Mouse (Mus musculus): ENCODE results near the gene 1700028K03Rik. TPM values are rescaled to one million over a fixed set of nuclear protein-coding genes. Genes with fewer than 3 reads are reported as not detected.
A peak's percentile ranks its signal among the peaks of the same experiment; 100 is the strongest.

1700028K03Rik gene
- polyA plus RNA-seq (2016; fragmentation: Nextera tagmentation; extraction: Ambion mirVana): 0.02 and 0.06 TPM in 2 replicates

GRCm38 (mm10) chr5:107534581-107534980 lies at the start of gene 1700028K03Rik:
1700028K03Rik (plus strand) TSS chr5:107534709.
- DNase-seq (ENCODE audit: low spot score): no peak
- H3K4me3 ChIP-seq: no peak within 1 kb of the TSS
- H3K4me1 ChIP-seq: no peaks in the 10 kb centered on the region
- WGBS: 78% methylated on average over 15 of the region's 15 CpGs
- H3K27ac ChIP-seq (replicated peaks): no peak within 1 kb of the TSS
- H3K36me3 ChIP-seq (replicated peaks): no peaks in the 10 kb centered on the region
- no peaks in the 10 kb centered on the region for H3K9me3 ChIP-seq
- H3K27me3 ChIP-seq (replicated peaks; ENCODE audit: low read depth, poor library complexity, severe bottlenecking): no peaks in the 10 kb centered on the region

GRCm38 (mm10) chr5:107488996-107489395 lies 45.5 kb upstream of the 1700028K03Rik start:
- Histone ChIP-seq H3K4me3 (no peak overlapping the region), H3K4me1 (no peaks in the 10 kb centered on the region), H3K36me3 (replicated peaks) (peaks cover 11% of the 10 kb centered on the region), H3K27me3 (replicated peaks; ENCODE audit: low read depth, poor library complexity, severe bottlenecking) (no peaks in the 10 kb centered on the region), H3K9me3 (no peaks in the 10 kb centered on the region), H3K27ac (replicated peaks) (no peak overlapping the region)
- no peak for DNase-seq (ENCODE audit: low spot score)
- 81% methylated on average over 4 of the region's 4 CpGs for WGBS

DNA sequence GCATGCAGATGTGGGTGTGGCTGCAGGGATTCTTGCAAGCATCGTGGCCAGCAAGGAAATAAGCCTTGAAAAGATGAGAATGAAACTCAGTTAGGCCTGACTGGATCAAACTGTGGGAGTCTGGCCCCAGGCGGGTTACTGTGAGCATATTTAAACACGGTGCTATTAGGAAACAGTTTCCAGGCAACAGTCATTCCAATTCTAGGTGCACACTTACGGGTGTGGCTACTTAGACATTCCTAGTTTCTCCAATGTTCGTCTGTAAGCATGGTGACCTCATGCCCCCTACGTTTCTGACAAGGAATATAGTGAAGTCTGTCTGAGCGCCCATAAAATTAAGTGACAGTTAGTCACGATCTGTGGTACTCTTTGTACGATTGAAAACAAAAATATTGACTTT lies 43.5 kb upstream of the 1700028K03Rik start:
- Histone ChIP-seq H3K27ac (replicated peaks) (no peak overlapping the region), H3K4me1 (no peaks in the 10 kb centered on the region), H3K27me3 (replicated peaks; ENCODE audit: low read depth, poor library complexity, severe bottlenecking) (no peaks in the 10 kb centered on the region), H3K9me3 (no peaks in the 10 kb centered on the region), H3K36me3 (replicated peaks) (peaks cover 16% of the 10 kb centered on the region), H3K4me3 (no peak overlapping the region)
- no peak for DNase-seq (ENCODE audit: low spot score)
- 85% methylated on average over 9 of the region's 9 CpGs for WGBS

GRCm38 (mm10) chr5:107492471-107492870 lies 42.0 kb upstream of the 1700028K03Rik start:
- no peak for DNase-seq (ENCODE audit: low spot score)
- H3K27ac ChIP-seq (replicated peaks): no peak overlapping the region
- H3K4me1 ChIP-seq: peaks cover 1% of the 10 kb centered on the region; the same call in 1 of the 2 replicates
- 94% methylated on average over 2 of the region's 2 CpGs for WGBS
- no peaks in the 10 kb centered on the region for H3K9me3 ChIP-seq
- no peak overlapping the region for H3K4me3 ChIP-seq
- H3K36me3 ChIP-seq (replicated peaks): peaks cover 16% of the 10 kb centered on the region
- no peaks in the 10 kb centered on the region for H3K27me3 ChIP-seq (replicated peaks; ENCODE audit: low read depth, poor library complexity, severe bottlenecking)

DNA sequence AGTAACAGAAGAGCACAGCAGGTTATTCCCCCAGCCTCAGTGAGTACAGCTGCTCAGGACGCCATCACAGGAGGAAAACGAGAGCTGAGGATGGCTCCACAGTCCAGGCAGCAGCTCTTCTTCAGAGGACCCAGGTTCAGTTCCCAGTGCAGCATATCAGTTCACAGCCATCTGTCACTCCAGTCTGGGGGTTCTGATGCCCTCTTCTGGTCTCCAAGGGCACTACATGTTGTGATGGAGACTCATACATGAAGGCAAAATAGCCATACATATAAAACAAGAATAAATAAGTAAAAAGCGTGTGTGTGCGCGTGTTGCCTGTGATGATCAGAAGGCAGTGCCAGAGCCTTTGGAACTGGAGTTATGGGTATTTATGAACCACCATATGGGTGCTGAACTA lies 39.8 kb upstream of the 1700028K03Rik start:
- no peak overlapping the region for H3K27ac ChIP-seq (replicated peaks)
- peaks cover 16% of the 10 kb centered on the region for H3K4me1 ChIP-seq
- WGBS: 93% methylated on average over 5 of the region's 5 CpGs
- no peaks in the 10 kb centered on the region for H3K27me3 ChIP-seq (replicated peaks; ENCODE audit: low read depth, poor library complexity, severe bottlenecking)
- no peaks in the 10 kb centered on the region for H3K9me3 ChIP-seq
- H3K36me3 ChIP-seq (replicated peaks): peaks cover 16% of the 10 kb centered on the region
- no peak overlapping the region for H3K4me3 ChIP-seq
- DNase-seq (ENCODE audit: low spot score): no peak

- WGBS: 94% methylated on average over 2 of the region's 2 CpGs
- DNase-seq (ENCODE audit: low spot score): no peak
- H3K4me1 ChIP-seq: peaks cover 16% of the 10 kb centered on the region
- peaks cover 16% of the 10 kb centered on the region for H3K36me3 ChIP-seq (replicated peaks)
- H3K27ac ChIP-seq (replicated peaks): no peak overlapping the region
- no peaks in the 10 kb centered on the region for H3K9me3 ChIP-seq
- no peaks in the 10 kb centered on the region for H3K27me3 ChIP-seq (replicated peaks; ENCODE audit: low read depth, poor library complexity, severe bottlenecking)
- no peak overlapping the region for H3K4me3 ChIP-seq
Measured at GRCm38 (mm10) chr5:107496047-107496446, 38.5 kb upstream of the 1700028K03Rik start.

DNA sequence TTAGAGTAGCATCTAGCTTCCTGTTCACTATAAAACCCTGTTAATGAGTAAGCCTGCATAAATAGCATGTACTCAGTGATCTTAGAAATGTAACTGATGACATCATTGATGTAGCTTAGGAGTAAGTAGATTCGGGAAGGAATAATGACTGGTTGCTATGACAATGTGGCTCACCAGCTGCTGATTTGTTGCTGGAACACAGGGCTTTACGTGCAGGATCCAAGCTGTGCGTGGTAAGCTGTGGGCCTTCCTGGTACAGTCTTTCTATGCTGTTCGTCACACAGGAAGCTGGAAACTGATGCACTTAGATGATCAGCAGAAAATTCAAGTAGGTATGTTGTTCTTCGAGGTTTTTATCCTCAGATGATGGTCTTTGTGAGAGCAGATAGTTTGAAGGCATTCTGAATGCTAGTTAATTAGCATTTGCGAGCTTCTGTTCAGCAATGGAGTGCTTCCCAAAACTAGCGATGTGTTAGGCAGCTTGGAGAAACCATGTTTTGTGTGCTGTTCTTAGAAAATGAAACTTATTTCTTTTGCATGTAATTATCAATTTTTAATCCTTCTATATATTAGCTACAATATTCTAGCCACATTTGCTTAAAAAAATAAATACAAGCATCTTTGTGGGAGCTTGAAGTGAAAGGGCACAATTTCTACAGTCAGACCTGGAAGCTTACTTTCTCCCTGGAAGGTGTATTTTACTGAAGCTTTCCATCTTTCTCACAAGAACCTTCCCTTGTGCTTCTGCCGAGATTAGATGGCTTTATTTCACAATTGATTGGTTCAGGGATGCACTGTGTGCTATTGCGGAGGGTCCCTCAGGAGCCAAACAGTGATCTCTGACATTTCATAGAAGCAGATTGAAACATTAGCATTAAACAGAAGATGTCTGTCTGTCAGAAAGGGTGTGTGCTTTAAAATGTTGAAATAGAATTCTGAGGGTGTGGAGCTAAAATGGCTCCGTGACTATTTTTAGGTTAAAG lies 36.7 kb upstream of the 1700028K03Rik start:
- Histone ChIP-seq H3K27me3 (replicated peaks; ENCODE audit: low read depth, poor library complexity, severe bottlenecking) (no peaks in the 10 kb centered on the region), H3K4me1 (peaks cover 16% of the 10 kb centered on the region), H3K9me3 (no peaks in the 10 kb centered on the region), H3K4me3 (no peak overlapping the region), H3K27ac (replicated peaks) (peak overlapping the region; percentile 1; the same call in 1 of the 2 replicates), H3K36me3 (replicated peaks) (peaks cover 5% of the 10 kb centered on the region)
- DNase-seq (ENCODE audit: low spot score): peak; percentile 18
- WGBS: 71% methylated on average over 10 of the region's 10 CpGs

DNA sequence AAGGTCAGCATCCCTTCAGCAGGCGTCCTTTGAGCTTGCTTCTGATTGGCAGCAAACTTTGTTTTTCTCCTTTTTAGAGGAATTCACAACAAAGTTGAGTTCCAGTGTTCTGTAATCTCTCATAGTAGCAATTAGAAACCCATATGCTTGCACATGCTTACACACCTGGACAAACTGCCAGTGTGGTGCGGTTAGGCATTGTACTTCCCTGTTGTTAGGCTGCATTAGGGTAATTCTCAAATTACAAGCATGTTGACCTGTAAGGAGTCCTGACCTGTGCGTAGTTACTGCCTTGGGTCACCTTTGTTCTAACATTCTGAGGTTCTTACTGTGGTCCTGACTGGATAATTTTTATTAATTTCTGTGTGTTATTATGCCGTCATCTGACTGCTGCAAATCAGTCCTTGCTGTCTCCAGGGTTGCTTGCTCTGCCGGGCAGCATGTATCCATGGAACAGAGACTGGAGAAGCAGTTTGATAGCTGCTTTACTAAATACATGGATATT lies 35.7 kb upstream of the 1700028K03Rik start:
- Histone ChIP-seq H3K27ac (replicated peaks) (no peak overlapping the region), H3K36me3 (replicated peaks) (peaks cover 5% of the 10 kb centered on the region), H3K4me3 (no peak overlapping the region), H3K4me1 (peaks cover 16% of the 10 kb centered on the region), H3K9me3 (no peaks in the 10 kb centered on the region), H3K27me3 (replicated peaks; ENCODE audit: low read depth, poor library complexity, severe bottlenecking) (no peaks in the 10 kb centered on the region)
- 57% methylated on average over 5 of the region's 5 CpGs for WGBS
- no peak for DNase-seq (ENCODE audit: low spot score)

DNA sequence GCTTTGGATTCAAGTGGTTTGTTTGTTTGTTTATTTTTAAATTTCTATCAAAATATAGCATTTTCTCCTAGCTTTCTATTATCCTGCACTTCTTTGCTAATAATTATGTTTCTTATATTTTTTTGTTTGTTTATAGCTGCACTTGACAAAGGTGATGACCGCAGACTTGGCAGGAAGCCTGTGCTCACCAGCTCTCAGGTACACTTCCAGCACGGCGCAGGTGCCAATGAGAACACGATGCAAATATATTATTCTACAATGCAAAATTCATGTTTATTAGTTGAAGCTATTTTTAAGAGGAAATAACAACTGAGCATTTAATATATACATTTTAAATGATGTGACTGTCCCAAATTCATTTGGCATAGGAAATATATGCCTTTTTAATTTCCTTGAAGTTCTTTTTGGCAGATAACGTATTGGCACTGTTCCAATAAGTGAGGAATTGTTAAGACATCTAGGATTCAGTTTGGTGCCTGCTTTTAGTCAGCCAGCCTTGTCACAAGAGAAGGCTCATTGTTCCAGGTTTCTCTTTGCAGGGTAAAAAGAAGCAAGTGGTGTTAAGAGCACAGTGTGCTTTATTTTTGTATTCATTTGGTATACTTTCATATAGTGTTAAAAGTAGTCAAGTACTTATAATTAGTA lies 34.5 kb upstream of the 1700028K03Rik start:
- no peak for DNase-seq (ENCODE audit: low spot score)
- H3K27ac ChIP-seq (replicated peaks): no peak overlapping the region
- H3K4me1 ChIP-seq: peaks cover 16% of the 10 kb centered on the region
- H3K9me3 ChIP-seq: no peaks in the 10 kb centered on the region
- no peak overlapping the region for H3K4me3 ChIP-seq
- 88% methylated on average over 5 of the region's 5 CpGs for WGBS
- H3K36me3 ChIP-seq (replicated peaks): no peaks in the 10 kb centered on the region; the same call in 1 of the 2 replicates
- no peaks in the 10 kb centered on the region for H3K27me3 ChIP-seq (replicated peaks; ENCODE audit: low read depth, poor library complexity, severe bottlenecking)

- H3K4me3 ChIP-seq: no peak overlapping the region
- H3K4me1 ChIP-seq: peaks cover 16% of the 10 kb centered on the region
- H3K27ac ChIP-seq (replicated peaks): no peak overlapping the region
- no peaks in the 10 kb centered on the region for H3K27me3 ChIP-seq (replicated peaks; ENCODE audit: low read depth, poor library complexity, severe bottlenecking)
- H3K36me3 ChIP-seq (replicated peaks): no peaks in the 10 kb centered on the region; the same call in 1 of the 2 replicates
- H3K9me3 ChIP-seq: no peaks in the 10 kb centered on the region
- WGBS: 81% methylated on average over 1 of the region's 1 CpGs
- no peak for DNase-seq (ENCODE audit: low spot score)
Measured at GRCm38 (mm10) chr5:107500741-107501140, 33.8 kb upstream of the 1700028K03Rik start.

GRCm38 (mm10) chr5:107507321-107507720 lies 27.2 kb upstream of the 1700028K03Rik start, which contains the start of gene Gm42669:
Gm42669 (plus strand) TSS chr5:107507621.
- Histone ChIP-seq H3K4me3 (no peak within 1 kb of the TSS), H3K4me1 (no peaks in the 10 kb centered on the region), H3K27me3 (replicated peaks; ENCODE audit: low read depth, poor library complexity, severe bottlenecking) (no peaks in the 10 kb centered on the region), H3K36me3 (replicated peaks) (peaks cover 9% of the 10 kb centered on the region; the same call in 1 of the 2 replicates), H3K27ac (replicated peaks) (no peak within 1 kb of the TSS), H3K9me3 (no peaks in the 10 kb centered on the region)
- 75% methylated on average over 4 of the region's 4 CpGs for WGBS
- no peak for DNase-seq (ENCODE audit: low spot score)

- Histone ChIP-seq H3K27ac (replicated peaks) (no peak overlapping the region), H3K4me1 (no peaks in the 10 kb centered on the region), H3K27me3 (replicated peaks; ENCODE audit: low read depth, poor library complexity, severe bottlenecking) (no peaks in the 10 kb centered on the region), H3K4me3 (no peak overlapping the region), H3K9me3 (no peaks in the 10 kb centered on the region), H3K36me3 (replicated peaks) (peaks cover 9% of the 10 kb centered on the region; the same call in 1 of the 2 replicates)
- no peak for DNase-seq (ENCODE audit: low spot score)
- WGBS: 87% methylated on average over 10 of the region's 10 CpGs
Measured at GRCm38 (mm10) chr5:107510503-107510902, 24.0 kb upstream of the 1700028K03Rik start.

All from embryonic facial prominence, embryonic 10.5 days (tissue).